Mouse (Mus musculus) bone marrow, adult 2 months (tissue): ENCODE results near the gene Slc25a25. TPM values are rescaled to one million over a fixed set of nuclear protein-coding genes. Genes with fewer than 3 reads are reported as not detected.

Experiments
- H3K27ac ChIP-seq: fragments of 200-500 bp; 2 replicates; pipeline ENCODE4 v1.5.1; 2012; ENCODE audit warnings: low read depth, mild to moderate bottlenecking, control low read depth, inconsistent platforms, low read length; ENCODE audit not compliant: control insufficient read depth, poor library complexity, insufficient read depth
- H3K4me1 ChIP-seq: fragments of 200-500 bp; 2 replicates; pipeline ENCODE4 v1.6.1; 2011; ENCODE audit warnings: low read length; ENCODE audit not compliant: control insufficient read depth, insufficient read depth
- H3K4me3 ChIP-seq: fragments of 200-500 bp; replicated peaks from 2 replicates; pipeline ENCODE3; 2011; ENCODE audit warnings: mild to moderate bottlenecking, low read depth, low read length, control low read depth; ENCODE audit not compliant: control insufficient read depth
- CTCF ChIP-seq: fragments of 200-500 bp; IDR thresholded peaks from 2 replicates; pipeline ENCODE4 v1.5.1; 2011; ENCODE audit warnings: low read length, control low read depth; ENCODE audit not compliant: control insufficient read depth, insufficient read depth
- POLR2A ChIP-seq: fragments of 200-500 bp; IDR thresholded peaks from 2 replicates; pipeline ENCODE4 v1.6.1; 2011; ENCODE audit warnings: low read depth, mild to moderate bottlenecking, control low read depth, low read length, borderline replicate concordance; ENCODE audit not compliant: control insufficient read depth
- WGBS: fragments of 180-500 bp; shearing (Covaris S2); methylation state at CpG from one replicate; pipeline ENCODE4 v1.1.7; 2018; 5-methylcytosine and 5-hydroxymethylcytosine counted together
- polyA plus RNA-seq: library from polyadenylated mRNA; stranded (reverse); fragments of >200 nt; gene quantifications from 2 replicates; pipeline ENCODE4 v1.2.4, GENCODE M21; 2011; ENCODE audit warnings: low replicate concordance; ENCODE audit not compliant: missing spikeins, insufficient read depth, insufficient read length

Gene Slc25a25
- polyA plus RNA-seq, 1 experiment, result 10.6 TPM

- H3K4me3 ChIP-seq, result no peak overlapping the region
- peaks cover 4% of the 10 kb centered on the region for H3K4me1 ChIP-seq
- TF ChIP-seq POLR2A (no peak), CTCF (no peak)
- no peak overlapping the region for H3K27ac ChIP-seq
- 70% methylated on average over 5 of the region's 5 CpGs for WGBS
These were observed 2.5 kb upstream of the Slc25a25 start for GRCm38 (mm10) chr2:32453641-32454303.

GRCm38 (mm10) chr2:32452441-32452971 lies 1.3 kb upstream of the Slc25a25 start:
- Histone ChIP-seq H3K4me1 (peaks cover 4% of the 10 kb centered on the region), H3K4me3 (peak overlapping the region; percentile 78), H3K27ac (peak overlapping the region; percentile 84)
- WGBS, result 78% methylated on average over 16 of the region's 16 CpGs
- TF ChIP-seq CTCF, result no peak; the same call in 1 of the 2 replicates
- peak; percentile 9; the same call in 1 of the 2 replicates for TF ChIP-seq POLR2A

DNA sequence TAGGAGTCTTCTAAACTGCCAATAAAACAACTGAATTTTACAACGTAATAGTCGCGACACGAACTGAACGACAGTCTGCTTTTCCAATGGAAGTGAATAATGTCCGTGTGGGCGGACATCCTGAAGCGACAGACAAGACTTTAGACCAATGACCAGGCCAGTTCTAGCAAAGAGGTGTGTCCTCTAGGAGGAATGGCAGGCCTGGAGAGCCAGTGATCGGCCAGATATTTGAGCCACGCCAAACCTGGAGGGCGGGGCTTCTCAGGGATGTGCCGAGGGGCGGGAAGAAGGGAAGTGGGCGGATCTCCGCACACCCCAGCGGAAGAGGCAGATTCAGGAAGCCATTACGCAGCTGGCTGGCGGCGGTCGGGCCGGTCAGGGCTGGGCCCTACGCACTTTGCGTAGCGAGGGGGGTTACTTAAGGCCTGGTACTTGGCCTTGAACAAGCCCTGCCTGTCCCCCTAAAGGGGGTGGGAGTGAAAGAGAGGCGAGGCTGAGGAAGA lies 676 bp upstream of the Slc25a25 start:
- under 1% methylated on average over 25 of the region's 25 CpGs for WGBS
- peaks cover 4% of the 10 kb centered on the region for H3K4me1 ChIP-seq
- peak overlapping the region; percentile 78 for H3K4me3 ChIP-seq
- peak overlapping the region; percentile 84 for H3K27ac ChIP-seq
- TF ChIP-seq POLR2A, result peak; percentile 72; the same call in 1 of the 2 replicates
- peak; percentile 17; the same call in 1 of the 2 replicates for TF ChIP-seq CTCF

DNA sequence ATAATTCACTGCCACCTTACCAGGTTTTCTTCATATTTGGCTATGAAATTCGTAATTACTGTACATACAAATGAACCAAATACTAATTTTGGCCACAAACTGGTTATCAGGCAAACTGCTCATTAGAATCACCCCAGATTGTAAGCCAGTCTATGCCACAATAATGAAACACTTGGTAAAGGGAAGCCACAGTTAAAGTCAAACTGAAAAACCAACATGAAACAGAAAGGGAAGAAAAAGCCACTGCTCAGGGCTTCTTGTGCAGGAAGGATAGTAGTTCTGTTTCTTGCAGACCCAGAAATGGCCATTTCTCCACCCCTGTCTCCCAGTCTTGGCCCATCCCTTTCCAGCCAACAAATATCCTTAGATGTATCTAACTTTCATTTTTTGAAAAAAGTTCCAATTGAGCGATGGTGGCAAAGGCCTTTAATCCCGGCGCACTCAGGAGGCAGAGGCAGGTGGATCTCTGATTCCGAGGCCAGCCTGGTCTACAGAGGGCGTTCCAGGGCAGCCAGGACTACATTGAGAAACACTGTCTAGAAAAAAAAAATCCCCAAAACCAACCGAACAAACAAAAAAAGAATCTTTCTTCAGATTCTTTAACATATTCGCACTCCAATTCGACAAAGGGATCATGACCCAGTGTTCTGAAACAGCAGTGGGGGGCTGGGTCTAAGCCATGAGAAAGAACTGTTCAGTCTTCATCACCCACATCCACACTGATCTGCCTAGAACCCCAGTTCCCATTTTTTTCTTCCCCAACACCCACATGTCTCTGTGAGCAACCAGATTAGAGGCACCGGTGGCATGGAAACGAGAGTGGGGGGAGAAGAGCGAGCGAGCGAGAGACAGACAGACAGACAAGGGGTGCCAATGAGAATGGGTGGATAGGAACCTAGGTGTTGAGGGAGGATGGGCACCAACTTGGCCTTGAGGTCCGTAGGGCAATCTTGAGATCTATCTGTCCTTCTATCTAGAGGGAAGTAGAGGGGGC lies 1.2 kb downstream of the Slc25a25 start, which contains the start of gene Naif1:
Gene Naif1, plus strand, starts transcription at position 697 of the 994 bp plus-strand sequence.
- H3K27ac ChIP-seq, result peak within 1 kb of the TSS; percentile 81
- H3K4me1 ChIP-seq, result peaks cover 4% of the 10 kb centered on the region
- H3K4me3 ChIP-seq, result peak within 1 kb of the TSS; percentile 70
- 53% methylated on average over 15 of the region's 15 CpGs for WGBS
- TF ChIP-seq POLR2A (no peak), CTCF (no peak)

DNA sequence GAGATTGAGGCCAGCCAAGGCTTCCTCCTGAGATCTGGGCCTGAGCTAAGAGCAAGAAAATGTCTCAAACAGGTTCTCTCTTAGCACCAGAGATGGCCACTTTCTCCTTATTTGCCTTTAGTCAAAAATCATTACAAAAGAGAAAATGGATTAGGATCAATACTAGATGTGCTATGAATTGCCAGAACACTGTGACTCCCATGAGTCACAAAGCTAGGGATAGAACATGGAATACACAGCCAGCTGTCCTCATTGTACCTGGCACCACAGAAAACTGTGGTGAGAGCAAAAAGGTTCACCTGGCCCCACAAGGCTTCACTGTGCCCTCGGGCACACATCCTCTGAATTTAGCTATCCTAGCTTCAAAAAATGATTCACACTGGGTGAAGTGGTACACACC lies 2.8 kb downstream of the Slc25a25 start:
- Histone ChIP-seq H3K4me1 (peaks cover 4% of the 10 kb centered on the region), H3K27ac (no peak overlapping the region)
- 76% methylated on average over 1 of the region's 1 CpGs for WGBS

DNA sequence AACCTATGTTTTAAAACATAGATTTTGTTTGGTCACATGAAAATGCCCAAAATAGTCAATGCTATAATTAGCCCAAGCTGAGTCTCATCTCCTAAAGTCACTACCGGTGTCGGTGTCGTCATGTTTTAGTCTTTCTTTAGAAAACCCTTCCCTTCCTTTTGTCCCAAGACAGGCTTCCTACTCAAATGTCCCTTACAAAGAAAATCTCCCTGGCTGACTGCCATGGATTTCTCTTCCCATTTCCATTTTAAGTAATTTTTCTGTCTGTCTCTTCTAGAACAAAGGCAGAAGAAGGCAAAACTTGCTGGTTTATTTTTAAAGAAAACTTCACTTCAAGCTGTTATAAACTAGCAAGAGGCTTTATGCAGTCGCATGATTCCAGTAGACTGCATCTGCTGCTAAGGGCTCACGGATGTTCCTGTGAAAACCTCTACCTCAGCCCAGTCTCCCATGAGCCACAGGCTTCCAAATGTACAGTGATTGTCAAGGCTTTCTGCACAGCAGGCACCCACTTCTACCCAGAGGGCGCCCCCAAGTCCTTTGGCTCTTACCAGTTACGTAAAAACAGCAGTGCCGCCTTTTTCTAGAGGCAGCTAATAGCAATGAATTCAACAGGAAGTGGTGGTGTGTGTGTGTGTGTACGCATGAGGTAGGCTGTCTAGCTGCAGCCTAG lies 3.8 kb downstream of the Slc25a25 start:
- peak overlapping the region; percentile 18 for H3K4me3 ChIP-seq
- peaks cover under 1% of the 10 kb centered on the region for H3K4me1 ChIP-seq

More for the DNA sequence above, 2.8 kb downstream of the Slc25a25 start:
- H3K4me3 ChIP-seq, result no peak overlapping the region
- TF ChIP-seq CTCF (no peak), POLR2A (no peak)

GRCm38 (mm10) chr2:32445535-32445934 lies 5.7 kb downstream of the Slc25a25 start:
- Histone ChIP-seq H3K27ac (no peak overlapping the region), H3K4me3 (no peak overlapping the region), H3K4me1 (no peaks in the 10 kb centered on the region; the same call in 1 of the 2 replicates)
- 82% methylated on average over 1 of the region's 1 CpGs for WGBS
- TF ChIP-seq CTCF (no peak), POLR2A (no peak)

More for the DNA sequence above, 3.8 kb downstream of the Slc25a25 start:
- TF ChIP-seq POLR2A (no peak), CTCF (no peak)
- 8% methylated on average over 9 of the region's 9 CpGs for WGBS
- H3K27ac ChIP-seq, result peak overlapping the region; percentile 72
